Mouse (Mus musculus) gonadal fat pad, adult 2 months (tissue): ENCODE results near the gene B9d2. TPM values are rescaled to one million over a fixed set of nuclear protein-coding genes. Genes with fewer than 3 reads are reported as not detected.
"Not testable (repeated sequence)": the region's sequence is repeated elsewhere in the genome, so short reads cannot be mapped to it uniquely, and the experiment has no call there.

ENCODE experiments used
- DNase-seq: peaks from one replicate; pipeline ENCODE4 v3.0.0-alpha.2; 2012; ENCODE audit warnings: low read depth
- polyA plus RNA-seq: library from polyadenylated mRNA; depleted of rRNA; stranded (reverse); fragments of >200 nt; gene quantifications from 2 replicates; pipeline ENCODE4 v1.2.3, GENCODE M21; 2012

B9d2 gene
- polyA plus RNA-seq, 1 experiment, result 46.3 TPM

DNA sequence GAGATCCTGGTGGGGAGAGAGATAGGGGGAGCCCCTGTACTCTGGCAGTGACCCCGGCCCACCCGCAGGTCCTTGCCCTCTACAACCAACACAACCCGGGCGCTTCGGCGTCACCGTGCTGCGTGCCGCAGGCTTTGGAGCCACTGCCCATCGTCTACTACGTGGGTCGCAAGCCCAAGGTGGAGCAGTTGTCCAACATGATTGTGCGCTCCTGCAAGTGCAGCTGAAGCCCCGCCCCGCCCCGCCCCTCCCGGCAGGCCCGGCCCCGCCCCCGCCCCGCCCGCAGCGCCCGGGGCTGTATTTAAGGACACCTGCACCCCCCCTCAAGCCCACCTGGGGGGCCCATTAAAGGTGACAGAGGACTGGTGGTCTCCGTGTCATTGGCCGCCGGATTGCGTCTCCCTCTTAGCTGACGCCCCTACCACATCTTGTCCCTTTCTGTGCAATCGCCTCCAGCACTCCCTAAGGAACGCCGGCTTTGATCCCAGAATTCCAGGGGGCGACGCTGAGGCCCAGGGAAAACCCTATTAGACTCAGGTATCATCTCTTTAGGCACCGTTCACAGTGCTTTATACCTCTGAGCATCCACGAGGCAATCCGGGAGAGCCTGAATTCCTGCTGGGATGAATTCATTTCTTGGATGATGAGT is 24.3 kb downstream of the B9d2 start:
- DNase-seq, result no peak

DNA sequence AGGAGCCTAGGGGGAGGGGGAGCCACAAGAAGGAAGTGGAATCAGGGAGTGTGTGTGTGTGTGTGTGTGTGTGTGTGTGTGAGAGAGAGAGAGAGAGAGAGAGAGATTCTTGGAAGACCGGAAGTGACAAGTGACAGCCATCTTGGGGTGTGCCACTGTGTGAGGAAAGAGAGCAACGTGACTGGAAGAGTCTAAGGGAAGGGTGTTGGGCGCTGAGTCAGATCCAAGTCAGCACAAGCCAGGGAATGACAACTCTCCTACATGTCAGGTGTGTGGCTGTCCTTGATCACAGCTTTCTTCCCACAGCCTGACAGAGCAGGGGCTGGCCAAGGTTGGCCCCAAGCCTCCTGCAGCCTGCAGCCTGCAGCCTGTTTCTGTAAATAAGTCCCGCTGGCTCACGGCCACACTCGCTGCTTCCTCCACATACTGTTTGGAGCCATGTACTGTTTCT is 25.2 kb downstream of the B9d2 start:
- DNase-seq, result no peak

DNA sequence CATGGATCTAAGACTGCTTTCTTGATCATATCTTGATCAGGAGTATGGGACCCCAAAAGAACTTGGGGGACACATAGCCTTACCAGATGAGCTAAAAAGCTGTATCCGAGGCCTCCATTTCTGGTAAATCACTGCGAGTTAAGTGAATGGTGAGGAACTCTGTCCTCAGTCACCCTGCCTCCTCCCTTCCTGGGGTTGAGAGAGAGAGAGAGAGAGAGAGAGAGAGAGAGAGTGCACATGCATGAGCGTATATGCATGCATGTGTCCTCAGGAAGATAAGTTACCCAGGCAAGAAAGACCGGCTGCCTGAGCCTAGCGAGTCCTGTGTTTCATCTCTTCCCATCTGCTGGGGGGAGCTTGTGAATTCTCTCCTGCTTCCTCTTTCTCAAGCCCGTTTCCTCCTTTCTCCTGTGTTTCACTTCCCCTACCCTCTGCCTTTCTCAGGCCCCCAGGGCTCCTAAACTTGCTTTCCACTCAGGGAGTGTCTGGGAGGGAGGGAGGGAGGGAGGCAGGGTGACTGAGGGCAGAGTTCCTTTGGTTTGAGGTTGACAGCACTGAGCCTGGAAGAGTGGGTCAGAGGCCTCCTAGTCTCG is 26.1 kb downstream of the B9d2 start:
- DNase-seq, result no peak

DNA sequence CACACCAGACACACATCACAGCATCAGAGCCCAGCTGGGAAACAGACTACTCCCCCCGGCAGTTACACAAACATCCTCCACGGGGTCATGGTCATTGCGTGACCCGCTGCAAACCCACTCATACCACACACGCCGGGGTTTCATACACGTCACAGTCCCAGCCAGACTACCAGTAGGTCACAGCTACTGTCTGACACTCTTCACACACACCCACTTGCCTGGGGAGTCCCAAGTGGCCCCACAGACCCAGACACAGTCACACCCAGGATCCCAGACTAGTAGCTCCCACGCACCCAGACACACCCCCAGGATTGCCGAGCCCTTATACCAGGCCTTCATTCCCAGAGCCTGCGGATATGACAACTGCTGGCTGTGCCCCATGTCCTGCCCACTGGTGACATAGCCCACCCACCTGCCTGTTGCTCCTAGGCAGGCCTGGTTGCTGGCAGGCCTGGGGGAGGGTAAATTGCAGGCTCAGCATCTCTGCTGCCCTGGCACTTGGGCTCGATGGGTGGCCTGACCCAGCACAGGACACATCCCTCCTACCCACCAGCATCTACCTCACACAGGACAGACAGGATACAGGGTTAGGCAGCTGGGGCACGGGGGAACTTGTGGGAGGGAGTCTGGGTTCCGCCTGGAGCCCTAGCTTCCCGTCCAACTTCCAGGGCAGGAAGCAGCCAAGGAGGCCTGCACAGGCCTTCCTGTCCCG is 27.2 kb downstream of the B9d2 start:
- DNase-seq, result no peak

DNA sequence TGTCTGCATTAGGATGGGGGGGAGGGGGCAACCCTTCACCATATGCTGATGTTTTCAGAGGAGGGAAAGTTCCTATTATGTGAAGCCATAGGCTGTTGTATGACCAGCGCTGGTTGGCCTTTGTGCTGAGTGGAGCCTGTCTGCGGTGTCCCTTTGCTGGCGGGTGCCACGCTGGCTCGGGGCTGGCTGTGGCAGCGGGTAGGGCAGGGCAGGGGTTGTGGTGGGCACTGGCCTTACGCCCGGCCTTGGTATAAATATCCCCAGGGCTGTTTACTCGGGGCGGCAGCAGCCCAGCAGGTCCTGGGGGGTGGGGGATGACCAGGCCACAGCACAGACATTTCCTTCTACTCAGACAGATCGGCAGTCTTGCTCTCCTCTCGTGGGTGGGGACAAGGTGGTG is 29.4 kb downstream of the B9d2 start:
- no peak for DNase-seq

DNA sequence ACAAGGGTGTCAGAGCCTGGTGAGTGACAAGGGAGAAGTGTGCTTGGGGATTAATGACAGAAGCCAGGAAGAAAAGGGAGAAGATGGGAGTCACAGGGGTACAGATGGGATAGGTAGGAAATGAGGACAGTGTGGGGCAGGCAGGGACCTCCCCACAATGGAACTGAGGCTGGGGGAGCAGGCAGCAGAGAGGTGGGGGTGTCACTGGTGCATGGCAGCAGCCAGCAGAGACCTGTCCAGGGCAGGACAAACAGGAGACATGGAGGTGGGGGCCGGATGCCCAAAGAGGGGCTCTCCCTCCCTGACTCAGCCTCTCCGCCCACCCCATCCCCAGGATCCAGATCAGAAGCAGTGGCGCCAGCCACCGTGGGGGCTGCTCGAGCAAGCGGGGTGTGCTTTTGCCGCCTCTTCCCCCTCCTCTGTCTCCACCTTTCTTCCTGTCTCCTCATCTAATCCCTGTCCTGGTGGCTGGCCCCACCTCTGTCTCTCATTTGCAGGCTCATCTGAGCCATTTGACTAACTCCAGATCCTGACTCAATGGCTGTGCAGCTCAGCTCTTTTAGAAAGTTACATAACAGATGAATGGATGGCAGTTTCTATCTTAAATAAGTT is 30.0 kb downstream of the B9d2 start:
- no peak for DNase-seq

DNA sequence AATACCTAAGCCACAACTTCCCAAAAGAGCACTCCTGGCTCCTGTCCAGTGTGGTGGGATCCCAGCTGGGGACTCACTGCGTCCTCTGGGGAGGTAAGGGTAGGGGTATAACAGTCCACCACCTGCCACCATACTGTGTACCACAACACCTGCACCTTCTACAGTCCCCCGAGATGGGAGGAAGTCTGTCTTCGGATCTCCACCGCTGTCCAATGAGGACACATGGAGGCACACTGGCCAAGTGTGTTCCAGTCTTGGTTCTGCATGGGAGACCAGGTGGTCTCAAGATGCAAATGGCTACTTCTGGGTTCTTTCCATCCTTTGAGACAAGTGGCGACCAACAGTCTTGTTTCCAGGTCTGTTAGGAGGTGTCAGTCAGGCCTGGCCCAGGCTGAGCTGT is 30.6 kb downstream of the B9d2 start:
- no peak for DNase-seq

DNA sequence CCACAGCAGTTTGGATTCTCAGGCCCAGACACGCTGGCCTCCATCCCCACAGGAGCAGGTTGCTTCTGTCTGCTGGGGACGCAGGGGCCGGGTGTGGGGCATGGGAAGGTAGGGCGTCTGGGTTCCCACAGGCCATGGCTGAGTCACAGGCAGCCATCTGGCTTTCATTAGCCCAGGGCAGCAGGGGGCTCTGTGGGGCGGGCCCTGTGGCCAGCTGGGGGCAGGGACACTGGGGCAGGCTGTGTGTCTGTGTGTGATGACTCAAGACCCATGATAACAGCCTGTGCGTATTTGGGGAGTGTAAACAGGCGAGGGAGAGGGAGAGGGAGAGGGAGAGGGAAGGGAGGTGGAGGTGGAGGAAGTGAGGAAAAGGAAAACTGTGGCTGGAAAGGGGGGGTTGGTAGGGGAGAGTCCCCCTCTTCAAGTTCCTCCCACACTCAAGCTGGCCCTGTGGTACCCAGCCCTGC is 31.2 kb downstream of the B9d2 start:
- no peak for DNase-seq

DNA sequence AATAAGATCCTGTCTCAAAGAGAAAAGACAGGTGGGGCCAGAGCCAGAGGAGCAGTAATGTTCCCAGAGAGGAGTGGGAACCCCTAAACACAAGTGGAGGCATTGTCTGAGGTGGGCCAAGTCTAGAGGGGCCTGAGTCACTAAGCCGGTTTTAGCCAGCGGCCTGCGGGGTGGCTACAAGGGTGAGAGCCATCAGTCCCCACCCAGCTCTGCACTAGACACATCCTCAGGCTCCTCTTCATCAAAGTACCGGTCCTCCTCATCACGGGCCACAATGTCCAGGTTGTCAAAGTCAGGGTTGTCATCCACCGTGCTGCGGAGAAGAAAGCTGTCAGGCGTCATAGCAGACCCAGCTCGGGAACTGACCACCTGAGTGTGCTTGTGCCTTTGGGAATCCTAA is 32.2 kb downstream of the B9d2 start:
- no peak for DNase-seq

DNA sequence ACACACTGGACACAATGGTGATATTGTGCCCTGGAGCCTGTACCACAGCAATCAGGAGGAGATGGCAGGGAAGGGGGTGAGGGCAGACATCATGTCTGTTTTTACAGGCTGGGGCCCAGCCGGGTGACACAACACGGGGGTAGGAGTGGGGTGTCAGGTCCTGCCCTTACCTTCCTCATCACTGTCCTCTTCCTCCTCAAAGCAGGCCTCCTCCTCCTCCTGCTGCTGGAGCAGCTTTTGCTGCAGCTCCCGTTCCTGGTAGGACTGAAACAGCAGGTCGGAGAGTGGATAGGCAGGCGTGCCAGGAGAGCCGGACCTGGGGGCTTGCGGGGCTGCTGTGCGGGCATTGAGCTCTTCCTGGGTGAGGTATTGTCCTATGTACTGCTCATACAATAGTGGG is 34.0 kb downstream of the B9d2 start:
- DNase-seq, result no peak

DNA sequence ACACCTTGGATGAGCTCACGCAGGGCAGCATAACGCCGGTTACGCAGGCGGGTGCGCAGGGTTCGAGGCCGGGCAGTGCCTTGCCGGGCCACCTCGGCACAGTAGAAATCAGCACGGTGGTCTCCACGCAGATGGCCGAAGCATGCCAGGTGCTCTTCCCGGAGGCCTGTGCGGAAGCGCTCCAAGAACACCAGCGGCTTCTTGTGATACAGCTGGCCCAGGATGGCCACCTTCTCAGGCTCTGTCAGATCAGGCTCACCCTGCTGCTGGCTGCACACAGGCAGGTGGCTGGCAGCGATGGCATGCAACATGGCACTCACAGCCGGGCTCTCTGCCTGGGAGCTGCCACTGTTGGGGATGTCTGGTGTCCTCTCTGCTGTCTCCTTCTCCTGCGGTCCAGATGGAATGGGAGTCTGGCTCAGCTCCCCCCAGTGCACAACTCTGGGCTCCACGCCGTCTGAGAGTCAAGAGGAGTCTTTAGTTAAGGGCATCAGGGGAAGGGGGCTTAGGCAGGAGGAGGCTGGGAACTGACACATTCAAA is 35.2 kb downstream of the B9d2 start:
- DNase-seq, result no peak

DNA sequence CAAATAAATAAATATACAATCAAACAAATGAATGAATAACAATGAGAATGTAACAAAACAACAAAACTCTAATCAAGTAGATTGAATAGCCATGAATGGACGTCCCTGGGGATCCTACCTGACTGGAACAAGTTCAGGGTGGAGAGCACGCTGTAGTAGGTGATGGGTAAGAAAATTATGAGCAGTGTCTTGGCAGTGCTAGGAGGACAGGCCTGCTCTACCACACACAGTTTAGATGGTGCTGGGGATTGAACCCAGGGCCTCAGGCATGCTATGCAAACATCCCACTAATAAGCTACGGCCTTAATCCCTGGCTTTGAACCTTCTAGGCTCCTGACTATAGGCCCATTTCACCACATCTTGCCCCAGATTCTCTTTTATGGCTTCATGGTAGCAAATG is 36.9 kb downstream of the B9d2 start:
- no peak for DNase-seq

DNA sequence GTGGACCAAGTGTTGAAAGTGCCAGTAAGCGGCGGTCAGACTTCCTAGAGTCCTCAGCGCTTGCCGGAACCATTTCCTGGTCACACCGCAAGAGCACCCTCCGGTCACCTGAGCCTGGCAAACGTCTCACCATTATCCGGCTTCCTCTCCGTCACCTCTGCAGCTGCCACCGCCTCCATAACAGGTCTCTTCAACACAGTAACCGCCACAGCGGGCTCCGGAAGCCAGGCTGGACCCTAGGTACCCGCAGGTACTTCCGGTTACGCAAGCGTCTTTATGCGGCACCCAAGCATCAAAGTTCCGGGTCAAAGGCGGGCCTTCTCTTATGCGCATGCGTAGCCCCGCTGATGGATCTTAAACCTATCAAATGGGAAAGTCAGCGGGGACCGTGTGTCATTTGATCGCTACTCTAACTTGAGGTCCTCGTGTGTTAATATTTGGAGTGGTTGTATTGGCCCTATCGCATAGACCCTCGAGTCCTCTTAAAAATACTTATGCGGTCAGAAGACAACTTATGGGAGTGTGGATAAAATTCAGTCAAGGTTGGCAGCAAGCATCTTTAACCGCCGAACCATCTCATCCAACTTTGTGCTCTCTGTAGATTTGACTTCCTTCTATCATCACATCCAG is 38.3 kb downstream of the B9d2 start, which contains the start of gene Ccdc97:
Gene Ccdc97 (minus strand): TSS at position 301 of the 630 bp plus-strand sequence.
- no peak for DNase-seq

DNA sequence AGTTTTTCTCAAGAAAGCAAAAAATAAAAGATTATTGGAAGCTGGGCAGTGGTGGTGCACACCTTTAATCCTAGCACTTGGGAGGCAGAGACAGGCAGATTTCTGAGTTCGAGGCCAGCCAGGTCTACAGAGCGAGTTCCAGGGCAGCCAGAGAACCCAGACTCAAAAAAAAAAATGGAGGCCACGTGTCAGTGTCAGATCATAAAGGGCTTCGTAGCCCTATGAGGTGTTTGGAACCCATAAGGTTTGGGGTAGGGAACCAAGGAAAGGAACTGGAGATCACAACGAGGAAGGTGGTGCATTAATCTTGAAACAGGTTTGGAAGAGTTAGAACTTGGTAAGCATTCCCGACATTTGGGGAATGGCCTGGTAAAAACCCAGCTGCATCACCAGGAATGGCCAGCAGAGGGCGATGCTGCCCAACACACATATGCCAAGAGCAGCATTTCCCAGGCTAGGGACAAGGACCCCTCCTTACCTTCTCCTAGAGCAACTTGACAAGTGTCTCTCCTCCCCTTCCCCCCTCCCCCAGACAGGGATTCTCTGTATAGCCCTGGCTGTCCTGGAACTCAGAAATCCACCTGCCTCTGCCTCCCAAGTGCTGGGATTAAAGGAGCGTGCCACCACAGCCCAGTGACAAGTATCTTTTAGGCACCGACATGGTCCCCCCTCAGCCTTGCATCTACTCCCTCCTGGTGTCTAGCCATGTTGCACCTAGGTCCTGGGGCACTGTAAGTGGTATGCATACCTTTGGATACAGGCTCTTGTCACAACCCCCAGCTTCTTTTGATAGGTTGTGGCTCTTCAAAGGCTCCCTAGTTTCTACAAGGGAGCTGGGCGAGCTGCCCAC is 39.4 kb downstream of the B9d2 start:
- DNase-seq, result no peak

DNA sequence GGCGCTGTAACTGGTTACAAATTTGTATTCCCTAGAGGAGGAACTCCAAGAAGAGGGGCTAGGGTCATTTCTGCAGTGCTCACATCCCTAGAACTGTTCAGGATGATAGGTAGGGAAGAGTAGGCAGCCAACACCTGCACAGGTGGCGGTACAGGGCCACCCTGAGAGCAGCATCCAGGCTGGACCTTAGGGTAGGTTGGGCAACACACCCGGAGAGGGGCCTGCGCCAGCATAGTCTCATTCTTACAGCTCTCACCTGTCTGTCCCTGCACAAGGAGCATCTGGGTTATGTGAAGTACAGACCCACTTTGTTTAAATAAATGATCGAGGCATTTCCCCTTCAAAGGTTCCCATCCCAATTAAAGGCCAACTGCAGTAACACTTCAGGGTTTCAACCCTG is 40.2 kb downstream of the B9d2 start:
- no peak for DNase-seq

DNA sequence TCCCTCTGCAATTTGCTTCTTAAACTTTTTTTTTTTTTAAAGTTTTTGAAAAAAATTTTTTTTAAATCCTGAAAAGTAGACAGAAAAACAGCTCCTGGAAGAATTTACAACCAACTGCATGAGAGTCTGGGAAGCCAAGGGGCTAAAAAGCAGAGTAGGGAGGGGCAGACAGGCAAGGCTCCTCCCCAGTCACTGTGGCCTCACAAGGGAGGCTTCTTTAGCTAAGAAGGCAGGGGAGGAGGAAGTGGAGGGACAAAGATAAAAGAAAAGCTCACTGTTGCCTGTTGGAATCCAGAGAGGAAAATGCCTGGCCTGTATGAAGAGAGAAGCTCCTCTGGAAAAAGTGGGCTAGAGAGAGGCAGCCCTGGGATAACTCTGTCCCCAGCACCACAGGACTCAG is 41.2 kb downstream of the B9d2 start:
- DNase-seq, result not testable (repeated sequence)

DNA sequence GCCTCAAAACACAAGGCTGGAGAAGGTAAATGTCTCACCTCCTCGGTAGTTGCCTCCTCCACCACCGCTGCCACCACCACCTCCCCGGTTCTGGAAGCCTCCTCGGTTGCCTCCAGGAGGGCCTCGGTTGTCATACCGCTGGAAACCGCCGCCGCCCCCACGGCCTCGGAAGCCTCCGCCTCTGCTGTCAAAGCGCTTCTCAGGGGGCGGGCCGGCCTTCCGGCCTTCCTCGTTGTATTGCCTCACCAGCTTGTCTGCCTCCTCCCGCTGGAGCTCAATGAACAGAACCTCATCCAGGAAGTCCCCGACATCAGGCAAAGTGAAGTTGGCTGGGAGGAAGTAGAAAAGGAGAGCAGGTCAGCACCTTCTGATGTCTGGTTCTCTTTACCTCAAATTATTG is 45.3 kb downstream of the B9d2 start:
- DNase-seq, result no peak

DNA sequence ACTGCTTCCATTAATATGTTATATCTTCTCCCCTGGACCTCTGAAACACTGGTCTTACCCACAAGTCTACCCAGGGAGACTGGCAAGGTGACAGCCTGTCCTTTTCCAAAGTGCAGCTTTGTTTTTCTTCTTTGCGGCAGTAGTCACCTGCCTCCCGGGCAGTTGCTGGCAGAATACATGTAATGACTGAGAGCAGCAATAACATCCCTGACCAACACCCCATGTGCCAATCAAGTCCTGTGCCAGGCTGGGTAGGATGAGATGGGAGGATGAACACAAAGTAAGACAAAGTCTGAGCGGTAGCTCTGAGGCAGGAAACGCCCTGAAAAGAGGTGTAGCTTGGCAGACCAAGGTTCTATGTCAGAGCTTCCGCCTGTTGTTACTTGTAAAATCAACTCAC is 47.2 kb downstream of the B9d2 start:
- DNase-seq, result no peak

DNA sequence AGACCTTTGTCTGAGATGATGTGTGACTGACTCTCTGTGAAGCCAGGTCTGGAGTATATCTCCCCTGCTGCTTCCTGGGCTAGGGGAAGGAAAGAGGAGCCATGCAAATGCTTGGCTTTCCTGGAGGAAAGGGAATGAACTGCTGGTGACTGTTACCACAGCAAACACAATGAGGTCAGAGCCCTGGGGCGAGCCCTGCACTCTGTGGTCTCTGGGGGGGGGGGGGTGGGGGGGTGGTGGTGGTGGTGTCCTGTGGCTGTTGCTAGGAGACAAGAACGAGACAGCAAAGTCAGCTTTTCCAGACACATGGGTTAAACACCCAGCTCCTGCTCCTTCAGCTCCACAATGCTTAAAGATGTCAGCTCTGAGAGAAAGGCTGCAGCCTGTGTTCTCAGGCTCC is 48.8 kb downstream of the B9d2 start:
- no peak for DNase-seq

DNA sequence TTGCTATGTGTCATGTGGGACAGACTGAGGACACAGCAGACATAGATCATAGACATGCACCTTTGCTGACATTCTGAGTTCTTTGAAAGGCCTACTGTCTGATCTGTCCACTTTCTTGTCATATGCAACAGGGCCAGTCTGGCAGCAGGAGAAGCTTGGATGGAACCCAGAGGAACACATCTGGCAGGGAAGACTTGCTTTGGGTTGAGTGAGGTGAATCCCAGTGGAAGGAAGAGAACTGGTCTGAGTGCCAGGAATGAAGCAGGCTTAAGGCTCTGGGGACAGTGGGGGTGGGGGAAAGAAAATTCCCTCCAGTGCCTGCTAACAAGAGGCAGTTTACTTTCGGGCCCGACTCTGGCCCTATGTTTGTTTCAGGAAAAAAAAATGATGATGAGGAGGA is 49.3 kb downstream of the B9d2 start:
- no peak for DNase-seq
